Mouse (Mus musculus) embryonic facial prominence, embryonic 14.5 days (tissue): Measurements from ENCODE around the gene Secisbp2l. TPM values are rescaled to one million over a fixed set of nuclear protein-coding genes. Genes with fewer than 3 reads are reported as not detected.

ENCODE experiments used
- polyA plus RNA-seq: library from polyadenylated mRNA; unstranded; fragments of >200 nt; fragmentation: Nextera tagmentation; extraction: Ambion mirVana; gene quantifications from 2 replicates; pipeline ENCODE4 v1.2.1, GENCODE M21; 2014

Gene Secisbp2l
- polyA plus RNA-seq, 1 experiment from 2014 or later, result 21.8 TPM

Other genes with a start within 250 kb of the Secisbp2l start
- 6.9 and 7.0 TPM in 2 replicates for gene Cep152, start 157.8 kb downstream of the Secisbp2l start, polyA plus RNA-seq
- 273 and 294 TPM in 2 replicates for gene Eid1, start 109.8 kb downstream of the Secisbp2l start, polyA plus RNA-seq
- 1.3 and 2.1 TPM in 2 replicates for gene Shc4, start 58.7 kb downstream of the Secisbp2l start, polyA plus RNA-seq
- gene Galk2, start 76.2 kb upstream of the Secisbp2l start, polyA plus RNA-seq, result 35.2 and 42.0 TPM in 2 replicates
- gene Cops2, start 76.3 kb upstream of the Secisbp2l start, polyA plus RNA-seq, result 89.0 and 90.0 TPM in 2 replicates